Mouse (Mus musculus): ENCODE measurements around the gene Kdm4d. TPM values are rescaled to one million over a fixed set of nuclear protein-coding genes. Genes with fewer than 3 reads are reported as not detected.

The Kdm4d gene
- polyA plus RNA-seq, 1 experiment from 2014 or later = 0.88 TPM

GRCm38 (mm10) chr9:14440347-14440746 lies 59.9 kb downstream of the Kdm4d start:
- H3K4me1 ChIP-seq (ENCODE audit: insufficient read depth) = no peaks in the 10 kb centered on the region
- TF ChIP-seq CTCF (IDR thresholded peaks at IDR 0.05; ENCODE audit: low read depth) = peak; percentile 26
- no peak overlapping the region for H3K9ac ChIP-seq
- WGBS = 89% methylated on average over 1 of the region's 1 CpGs
- H3K36me3 ChIP-seq (ENCODE audit: insufficient read depth) = no peaks in the 10 kb centered on the region
- no peak overlapping the region for H3K27ac ChIP-seq (ENCODE audit: low read depth)
- H3K27me3 ChIP-seq (ENCODE audit: insufficient read depth, low read length) = no peaks in the 10 kb centered on the region
- ATAC-seq (ENCODE audit: insufficient read depth) = no peak
- H3K9me3 ChIP-seq (ENCODE audit: low read depth, low read length) = no peaks in the 10 kb centered on the region; the same call in 1 of the 2 replicates
- DNase-seq = no peak
- H3K4me2 ChIP-seq = no peak overlapping the region
- no peak overlapping the region for H3K4me3 ChIP-seq (ENCODE audit: low read depth, low read length)

GRCm38 (mm10) chr9:14433252-14433939 lies 66.9 kb downstream of the Kdm4d start:
- ATAC-seq (ENCODE audit: insufficient read depth) (no peak), DNase-seq (peak; percentile 28)
- WGBS = 46% methylated on average over 11 of the region's 11 CpGs
- Histone ChIP-seq H3K9ac (no peak overlapping the region), H3K27ac (ENCODE audit: low read depth) (no peak overlapping the region), H3K4me3 (ENCODE audit: low read depth, low read length) (no peak overlapping the region), H3K4me1 (ENCODE audit: insufficient read depth) (no peaks in the 10 kb centered on the region), H3K4me2 (no peak overlapping the region), H3K27me3 (ENCODE audit: insufficient read depth, low read length) (no peaks in the 10 kb centered on the region), H3K36me3 (ENCODE audit: insufficient read depth) (no peaks in the 10 kb centered on the region), H3K9me3 (ENCODE audit: low read depth, low read length) (no peaks in the 10 kb centered on the region; the same call in 1 of the 2 replicates)
- no peak for TF ChIP-seq CTCF (IDR thresholded peaks at IDR 0.05; ENCODE audit: low read depth)

Other genes with a start within 250 kb of the Kdm4d start
- gene Sesn3, start 225.4 kb downstream of the Kdm4d start, polyA plus RNA-seq (2014; fragmentation: Nextera tagmentation; extraction: Ambion mirVana) = 23.1 and 23.5 TPM in 2 replicates
- gene Endod1, start 119.0 kb downstream of the Kdm4d start, polyA plus RNA-seq (2014; fragmentation: Nextera tagmentation; extraction: Ambion mirVana) = 18.9 and 20.6 TPM in 2 replicates
- 146 and 148 TPM in 2 replicates for gene Cwc15, start 135 bp upstream of the Kdm4d start, polyA plus RNA-seq (2014; fragmentation: Nextera tagmentation; extraction: Ambion mirVana)
- 26.4 and 29.6 TPM in 2 replicates for gene Amotl1, start 144.6 kb upstream of the Kdm4d start, polyA plus RNA-seq (2014; fragmentation: Nextera tagmentation; extraction: Ambion mirVana)
- gene Piwil4, start 240.3 kb upstream of the Kdm4d start, polyA plus RNA-seq (2014; fragmentation: Nextera tagmentation; extraction: Ambion mirVana) = 0.18 TPM in 1 of 2 replicates, not detected in the other

All from lung, embryonic 14.5 days (tissue).